Mouse (Mus musculus) megakaryocyte, embryonic 14.5 days (primary cell): Measurements from ENCODE around the gene Cmc1. TPM values are rescaled to one million over a fixed set of nuclear protein-coding genes. Genes with fewer than 3 reads are reported as not detected.
"Not testable (repeated sequence)": the region's sequence is repeated elsewhere in the genome, so short reads cannot be mapped to it uniquely, and the experiment has no call there.

ENCODE experiments used
- H3K27me3 ChIP-seq: replicated peaks from 2 replicates; pipeline ENCODE3; 2012; ENCODE audit warnings: inconsistent platforms
- H3K36me3 ChIP-seq: replicated peaks from 2 replicates; pipeline ENCODE3; 2012; ENCODE audit warnings: low read length, inconsistent platforms, mixed read lengths
- H3K4me1 ChIP-seq: 2 replicates; pipeline ENCODE4 v1.6.1; 2012; ENCODE audit warnings: inconsistent platforms
- H3K4me3 ChIP-seq: replicated peaks from 2 replicates; pipeline ENCODE3; 2012; ENCODE audit warnings: moderate library complexity, mild to moderate bottlenecking, inconsistent platforms
- H3K9me3 ChIP-seq: 2 replicates; pipeline ENCODE4 v1.6.1; 2012; ENCODE audit warnings: inconsistent platforms
- FLI1 ChIP-seq: IDR thresholded peaks from 2 replicates; pipeline ENCODE4 v1.6.1; 2012; ENCODE audit warnings: low read length, inconsistent platforms, mixed read lengths
- GATA1 ChIP-seq: IDR thresholded peaks from 3 replicates; pipeline ENCODE4 v1.6.1; 2012; ENCODE audit warnings: mixed read lengths, low read length, inconsistent platforms, borderline replicate concordance
- polyA plus RNA-seq: library from polyadenylated mRNA; stranded (reverse); fragments of >175 nt; gene quantifications from 2 replicates; pipeline ENCODE4 v1.2.3, GENCODE M21; 2012; ENCODE audit warnings: low replicate concordance; ENCODE audit not compliant: insufficient read depth

Gene Cmc1
- polyA plus RNA-seq, 1 experiment: 11.6 TPM

DNA sequence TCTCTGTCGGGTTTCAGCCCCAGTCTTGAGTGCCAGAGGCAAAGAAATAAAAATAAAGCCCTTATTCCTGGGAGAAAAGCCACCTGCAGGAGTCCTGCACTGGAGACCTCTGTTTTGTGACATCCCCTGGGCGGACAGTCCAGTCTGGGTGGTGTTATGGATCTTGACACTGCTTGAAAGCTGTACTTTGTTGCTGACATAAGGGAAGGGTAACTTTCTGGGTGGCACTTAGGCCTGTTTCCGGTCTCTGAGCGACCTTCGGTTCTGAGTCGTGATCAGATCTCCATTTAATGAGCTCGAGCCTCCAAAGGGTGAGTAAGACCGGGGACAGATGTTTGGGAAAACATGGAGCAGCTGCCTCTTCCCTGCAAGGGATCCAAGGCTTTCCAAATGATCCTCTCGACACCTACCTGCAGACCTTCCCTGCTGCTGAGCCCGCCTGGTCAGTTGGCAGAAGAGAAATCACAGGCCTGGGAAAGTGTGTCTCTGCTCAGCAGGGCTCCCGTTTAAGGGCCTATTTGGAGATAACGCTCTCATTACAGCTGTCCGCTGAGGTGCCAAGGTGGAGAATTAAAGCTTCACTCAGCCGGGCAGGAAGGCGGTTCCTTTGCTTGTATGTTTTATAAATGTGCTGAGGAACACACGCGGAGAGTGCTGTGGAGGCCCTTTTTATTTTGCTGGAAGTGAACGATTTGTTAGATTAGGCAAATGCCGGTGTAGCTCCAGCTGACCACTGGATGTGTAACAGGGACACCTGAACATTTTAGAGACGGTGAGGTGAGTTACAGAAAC, 648 bp upstream of the Cmc1 start:
- no peaks in the 10 kb centered on the region for H3K27me3 ChIP-seq
- no peaks in the 10 kb centered on the region for H3K36me3 ChIP-seq
- peak overlapping the region; percentile 95 for H3K4me3 ChIP-seq
- H3K4me1 ChIP-seq: peaks cover 33% of the 10 kb centered on the region
- no peak for TF ChIP-seq GATA1
- no peak for TF ChIP-seq FLI1
- no peaks in the 10 kb centered on the region for H3K9me3 ChIP-seq

DNA sequence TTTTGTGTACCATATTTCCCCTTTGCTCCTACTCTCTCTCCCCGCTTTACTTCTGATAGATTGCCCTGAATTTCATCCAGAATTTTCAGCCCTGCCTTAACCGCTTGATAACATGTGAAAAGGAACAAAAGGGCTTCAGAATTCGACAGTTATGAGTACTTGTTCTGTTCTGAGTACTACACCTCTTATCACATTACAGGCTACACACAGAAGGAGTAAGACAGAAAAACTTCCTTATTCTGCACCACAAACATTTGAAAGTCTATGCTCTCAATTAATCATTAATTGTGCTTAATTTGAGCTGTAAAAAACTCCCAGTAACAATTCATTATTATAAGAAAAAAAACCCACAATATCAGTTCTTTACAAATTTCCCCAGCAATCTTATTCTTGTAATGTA, 9.6 kb downstream of the Cmc1 start:
- H3K4me3 ChIP-seq, H3K27me3 ChIP-seq, H3K9me3 ChIP-seq: not testable (repeated sequence)
- H3K4me1 ChIP-seq: peaks cover 23% of the 10 kb centered on the region
- H3K36me3 ChIP-seq: peaks cover 53% of the 10 kb centered on the region

DNA sequence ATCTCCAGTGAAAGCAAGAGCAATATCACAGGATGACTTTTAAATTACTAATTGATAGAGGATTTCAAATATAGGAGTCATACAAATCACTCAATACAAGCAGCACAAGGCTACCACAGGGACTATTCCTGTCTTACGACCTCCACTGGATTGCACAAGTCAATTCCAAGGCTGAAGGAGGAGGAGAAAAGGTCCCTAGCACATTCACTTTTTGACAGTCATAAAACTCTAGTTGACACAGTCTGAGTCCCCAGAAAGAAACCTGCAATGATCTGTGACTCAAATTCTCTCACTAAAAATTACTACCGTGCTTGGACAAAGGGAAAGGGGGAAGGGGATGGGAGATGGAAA, 39.6 kb downstream of the Cmc1 start:
- Histone ChIP-seq H3K4me3 (no peak overlapping the region), H3K27me3 (no peaks in the 10 kb centered on the region), H3K36me3 (peaks cover 37% of the 10 kb centered on the region), H3K4me1 (no peaks in the 10 kb centered on the region; the same call in 1 of the 2 replicates), H3K9me3 (no peaks in the 10 kb centered on the region)
- no peak for TF ChIP-seq GATA1
- no peak for TF ChIP-seq FLI1

DNA sequence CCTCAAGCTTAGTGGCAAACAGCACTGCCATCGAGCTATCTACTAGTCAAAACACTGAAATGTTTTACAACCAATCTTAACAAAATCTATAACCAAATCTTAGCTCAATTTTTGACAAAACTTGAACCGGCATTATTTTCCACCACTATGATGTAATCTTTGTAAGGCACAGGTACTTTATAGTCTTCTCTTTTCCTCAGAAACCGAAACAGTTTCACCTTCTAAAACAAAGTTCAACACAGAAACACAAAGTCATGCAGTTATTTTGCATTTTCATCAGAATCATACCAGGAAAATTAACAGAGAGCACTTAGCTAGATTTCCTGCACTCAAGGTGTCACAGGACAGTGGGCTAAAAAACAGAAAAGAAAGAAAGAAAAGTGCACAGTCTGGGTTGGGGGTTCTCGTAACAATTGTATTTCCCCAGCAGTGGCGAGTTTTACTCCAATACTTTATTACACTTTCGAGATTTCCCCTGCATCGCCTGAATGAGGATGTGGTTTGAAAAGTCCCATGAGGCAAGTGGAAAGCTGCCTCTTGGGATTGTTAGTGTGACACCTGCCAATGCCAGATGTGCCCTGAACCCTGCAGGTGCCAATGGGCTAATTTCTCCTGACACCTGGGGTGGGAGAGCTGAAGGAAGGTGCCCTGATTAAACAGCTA, 40.1 kb downstream of the Cmc1 start:
- Histone ChIP-seq H3K27me3 (no peaks in the 10 kb centered on the region), H3K36me3 (peaks cover 33% of the 10 kb centered on the region), H3K4me1 (no peaks in the 10 kb centered on the region; the same call in 1 of the 2 replicates), H3K4me3 (no peak overlapping the region), H3K9me3 (no peaks in the 10 kb centered on the region)
- TF ChIP-seq FLI1 (no peak), GATA1 (no peak)

DNA sequence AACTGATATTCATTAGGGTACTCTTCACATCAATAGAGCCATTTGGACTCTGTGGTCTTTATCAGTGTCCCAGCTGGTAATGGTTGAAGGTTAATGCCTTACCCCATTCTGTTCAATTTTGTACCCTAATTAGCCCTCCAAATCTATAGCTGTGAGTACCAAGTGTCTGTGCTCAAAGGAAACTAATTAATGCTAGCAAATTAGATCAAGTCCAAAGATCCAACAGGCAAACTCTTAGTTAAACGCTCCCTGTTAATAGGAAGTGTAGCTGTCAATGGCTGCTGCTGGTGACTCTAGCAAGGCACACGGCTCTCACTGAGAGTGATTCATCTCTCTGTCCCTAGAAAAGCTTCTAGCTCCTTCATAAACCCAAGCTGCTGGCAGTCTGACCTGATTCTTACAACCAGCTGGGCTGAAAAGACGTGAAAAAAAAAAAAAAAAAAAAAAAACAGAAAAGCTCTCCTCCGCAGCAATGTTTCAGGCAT, 41.4 kb downstream of the Cmc1 start:
- Histone ChIP-seq H3K27me3 (no peaks in the 10 kb centered on the region), H3K9me3 (no peaks in the 10 kb centered on the region), H3K36me3 (peaks cover 31% of the 10 kb centered on the region), H3K4me3 (no peak overlapping the region), H3K4me1 (no peaks in the 10 kb centered on the region; the same call in 1 of the 2 replicates)
- TF ChIP-seq GATA1 (no peak), FLI1 (no peak)

DNA sequence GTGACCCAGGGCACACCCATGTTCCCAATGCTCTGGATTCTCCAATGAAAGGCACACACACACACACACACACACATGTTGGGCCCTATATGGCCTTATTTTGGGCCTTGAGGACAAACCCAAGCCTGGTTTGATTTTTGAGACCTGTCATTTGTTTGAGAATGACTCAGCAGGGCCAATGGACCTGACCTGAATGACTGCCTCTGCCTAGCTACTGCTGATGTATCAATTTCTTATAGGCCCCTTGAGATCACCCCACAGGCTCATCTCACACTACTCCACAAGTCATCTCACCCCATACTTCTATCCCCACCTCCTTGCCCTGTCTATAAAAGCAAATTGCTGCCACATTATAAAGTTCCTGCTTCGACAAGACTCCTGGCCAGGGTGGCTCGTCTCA, 48.2 kb downstream of the Cmc1 start:
- no peak for TF ChIP-seq GATA1
- no peak for TF ChIP-seq FLI1
- Histone ChIP-seq H3K4me3 (no peak overlapping the region), H3K9me3 (no peaks in the 10 kb centered on the region; the same call in 1 of the 2 replicates), H3K4me1 (peaks cover 21% of the 10 kb centered on the region), H3K36me3 (peaks cover 18% of the 10 kb centered on the region), H3K27me3 (no peaks in the 10 kb centered on the region)

DNA sequence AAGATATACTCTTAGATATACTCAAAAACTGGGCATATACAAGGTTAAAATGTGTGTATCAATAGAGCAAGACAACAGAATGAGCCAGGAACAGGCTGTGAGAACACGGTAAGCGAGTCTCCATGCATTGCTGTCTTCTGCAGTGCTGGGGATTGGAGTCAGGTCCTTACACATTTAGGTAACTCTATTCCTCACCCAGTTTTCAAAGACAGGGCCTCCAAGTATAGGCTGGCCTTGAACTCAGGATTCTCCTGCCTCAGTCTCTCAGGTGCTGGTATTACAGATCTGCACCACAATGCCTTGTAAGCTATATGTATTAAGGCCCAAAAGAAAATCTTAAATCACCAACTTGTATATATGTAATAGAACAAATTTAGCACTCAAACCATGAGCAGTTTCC, 49.5 kb downstream of the Cmc1 start:
- Histone ChIP-seq H3K4me3 (no peak overlapping the region), H3K36me3 (peaks cover 10% of the 10 kb centered on the region), H3K9me3 (no peaks in the 10 kb centered on the region; the same call in 1 of the 2 replicates), H3K4me1 (peaks cover 32% of the 10 kb centered on the region), H3K27me3 (no peaks in the 10 kb centered on the region)
- TF ChIP-seq FLI1 (no peak), GATA1 (no peak)

DNA sequence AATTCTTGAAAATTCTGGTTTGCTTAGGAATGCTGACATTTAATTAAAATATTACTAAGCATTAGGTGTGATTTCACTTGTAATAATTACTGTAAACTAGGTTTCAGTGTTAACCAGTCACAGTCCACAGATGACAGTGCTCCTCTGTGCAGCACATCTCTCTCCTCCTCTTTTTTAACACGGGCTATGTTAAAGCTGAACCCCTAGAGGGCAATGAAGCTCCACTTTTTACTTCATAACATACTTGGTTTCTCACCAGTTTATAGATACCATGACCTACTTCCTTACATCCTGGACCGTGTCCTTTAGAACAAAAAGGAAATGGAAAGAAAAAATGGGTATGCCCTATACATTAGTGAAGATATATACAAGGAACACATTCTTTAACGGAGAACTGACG, 50.6 kb downstream of the Cmc1 start:
- peaks cover 10% of the 10 kb centered on the region for H3K36me3 ChIP-seq

DNA sequence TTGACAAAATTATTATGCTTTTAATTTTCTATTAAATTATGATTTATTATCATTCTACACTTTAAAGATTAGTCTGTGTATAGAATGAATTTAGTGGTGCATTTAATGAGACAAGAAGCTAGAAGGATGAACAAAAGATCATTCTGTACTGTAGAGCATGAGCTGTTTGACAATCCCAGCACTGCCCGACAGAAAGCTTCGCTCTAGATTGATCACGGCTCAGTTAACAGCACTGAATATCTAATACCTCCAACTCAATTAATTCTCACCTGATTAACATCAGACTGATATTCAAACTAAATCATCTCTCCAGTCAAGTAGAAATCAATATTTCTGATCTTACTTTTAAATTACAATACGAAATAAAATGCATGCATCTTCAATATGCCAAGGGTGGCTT, 66.1 kb downstream of the Cmc1 start:
- Histone ChIP-seq H3K4me1 (peaks cover 20% of the 10 kb centered on the region), H3K27me3 (no peaks in the 10 kb centered on the region), H3K4me3 (no peak overlapping the region), H3K36me3 (peaks cover 11% of the 10 kb centered on the region), H3K9me3 (no peaks in the 10 kb centered on the region)
- TF ChIP-seq GATA1 (no peak), FLI1 (no peak)

More for the DNA sequence above, 50.6 kb downstream of the Cmc1 start:
- Histone ChIP-seq H3K27me3 (no peaks in the 10 kb centered on the region), H3K4me3 (no peak overlapping the region), H3K4me1 (peaks cover 41% of the 10 kb centered on the region), H3K9me3 (no peaks in the 10 kb centered on the region; the same call in 1 of the 2 replicates)
- TF ChIP-seq GATA1 (no peak), FLI1 (no peak)
